Mouse (Mus musculus) forebrain, embryonic 14.5 days (tissue): ENCODE data around the gene Fam57b. TPM values are rescaled to one million over a fixed set of nuclear protein-coding genes. Genes with fewer than 3 reads are reported as not detected.
A peak's percentile ranks its signal among the peaks of the same experiment; 100 is the strongest.

Experiments used
- ATAC-seq: fragments of 200-750 bp; cut with Nextera tagmentation; 2 replicates; pipeline ENCODE4 v1.8.0; 2017; ENCODE audit warnings: mild to moderate bottlenecking, moderate library complexity
- DNase-seq: peaks from one replicate; pipeline ENCODE4 v3.0.0-alpha.2; 2015; ENCODE audit warnings: low spot score
- H3K27ac ChIP-seq: fragments of 300-500 bp; sonication (generic); 2 replicates; pipeline ENCODE4 v1.5.1; 2014; ENCODE audit warnings: low read depth, mild to moderate bottlenecking, control low read depth, low read length, moderate library complexity
- H3K27me3 ChIP-seq: fragments of 300-500 bp; sonication (generic); replicated peaks from 2 replicates; pipeline ENCODE4 v1.6.1; 2014; ENCODE audit warnings: low read length, control low read depth, mixed read lengths; ENCODE audit not compliant: control insufficient read depth, insufficient read depth
- H3K36me3 ChIP-seq: fragments of 300-500 bp; sonication (generic); 2 replicates; pipeline ENCODE4 v1.6.1; 2014; ENCODE audit warnings: low read length, control low read depth; ENCODE audit not compliant: control insufficient read depth, insufficient read depth
- H3K4me1 ChIP-seq: fragments of 300-500 bp; sonication (generic); 2 replicates; pipeline ENCODE4 v1.6.1; 2014; ENCODE audit warnings: antibody characterized with exemption, low read length, control low read depth; ENCODE audit not compliant: control insufficient read depth, insufficient read depth
- H3K4me2 ChIP-seq: fragments of 300-500 bp; sonication (generic); 2 replicates; pipeline ENCODE4 v1.6.1; 2014; ENCODE audit warnings: mild to moderate bottlenecking, control low read depth, low read length
- H3K4me3 ChIP-seq: fragments of 300-500 bp; sonication (generic); 2 replicates; pipeline ENCODE4 v1.5.1; 2014; ENCODE audit warnings: low read depth, low read length, control low read depth
- H3K9ac ChIP-seq: fragments of 300-500 bp; sonication (generic); 2 replicates; pipeline ENCODE4 v1.6.1; 2014; ENCODE audit warnings: mild to moderate bottlenecking, low read length, control low read depth, moderate library complexity
- H3K9me3 ChIP-seq: fragments of 300-500 bp; sonication (generic); replicated peaks from 2 replicates; pipeline ENCODE4 v1.6.1; 2016; ENCODE audit warnings: low read length, control low read depth, mixed read lengths; ENCODE audit not compliant: control insufficient read depth
- WGBS: fragments of 180-500 bp; shearing (Covaris S2); extraction: QIAGEN DNeasy Blood & Tissue Kit; methylation state at CpG from one replicate; pipeline ENCODE4 v1.1.7; 2014; 5-methylcytosine and 5-hydroxymethylcytosine counted together
- polyA plus RNA-seq: library from polyadenylated mRNA; unstranded; fragments of >200 nt; fragmentation: Nextera tagmentation; extraction: Ambion mirVana; gene quantifications from 2 replicates; pipeline ENCODE4 v1.2.1, GENCODE M21; 2014

The Fam57b gene
- polyA plus RNA-seq, 1 experiment from 2014 or later = 31.3 TPM

DNA sequence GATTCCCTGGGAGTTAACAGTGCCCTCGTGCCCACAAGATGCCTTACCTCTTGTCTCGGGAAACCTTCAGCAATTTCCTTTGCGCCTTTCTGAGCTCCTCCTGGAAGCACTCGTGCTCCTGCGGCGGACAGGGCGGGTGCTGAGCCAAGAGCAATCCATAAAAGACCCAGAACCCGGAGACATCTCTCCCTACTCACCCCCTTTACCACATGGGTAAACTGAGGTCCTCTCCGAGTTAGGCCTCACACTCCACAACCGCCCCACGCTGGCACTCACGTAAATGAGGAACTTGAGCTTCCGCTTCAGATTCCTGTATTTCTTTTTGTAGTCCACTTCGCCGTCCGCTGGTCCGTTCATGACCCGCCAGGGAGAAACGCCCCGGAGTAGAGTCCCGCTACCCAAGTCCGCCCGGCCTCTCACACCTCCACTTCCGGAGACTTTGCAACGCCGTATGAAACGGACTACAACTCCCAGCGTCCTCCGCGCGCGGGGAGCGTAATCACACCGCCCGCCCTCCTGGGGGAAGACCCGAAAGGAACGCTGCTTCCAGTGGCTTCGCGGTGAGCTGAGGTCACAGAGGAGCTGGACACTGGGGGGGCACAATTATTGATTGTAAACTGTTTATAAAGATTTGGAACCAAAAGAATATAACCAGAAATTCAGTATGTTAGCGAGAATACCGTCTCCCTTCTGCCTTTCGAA is 64.1 kb downstream of the Fam57b start, which contains the start of gene Hirip3:
Gene Hirip3 (plus strand): TSS at position 544 of the 702 bp plus-strand sequence.
- peak within 1 kb of the TSS; percentile 82 for H3K4me2 ChIP-seq
- peaks cover 57% of the 10 kb centered on the region for H3K36me3 ChIP-seq
- H3K9ac ChIP-seq = peak within 1 kb of the TSS; percentile 72
- H3K9me3 ChIP-seq = no peaks in the 10 kb centered on the region
- DNase-seq = peak; percentile 97
- 3% methylated on average over 42 of the region's 42 CpGs for WGBS
- H3K4me3 ChIP-seq = peak within 1 kb of the TSS; percentile 59
- peaks cover 15% of the 10 kb centered on the region for H3K4me1 ChIP-seq
- peak; percentile 94 for ATAC-seq
- no peaks in the 10 kb centered on the region for H3K27me3 ChIP-seq
- peak within 1 kb of the TSS; percentile 74 for H3K27ac ChIP-seq

DNA sequence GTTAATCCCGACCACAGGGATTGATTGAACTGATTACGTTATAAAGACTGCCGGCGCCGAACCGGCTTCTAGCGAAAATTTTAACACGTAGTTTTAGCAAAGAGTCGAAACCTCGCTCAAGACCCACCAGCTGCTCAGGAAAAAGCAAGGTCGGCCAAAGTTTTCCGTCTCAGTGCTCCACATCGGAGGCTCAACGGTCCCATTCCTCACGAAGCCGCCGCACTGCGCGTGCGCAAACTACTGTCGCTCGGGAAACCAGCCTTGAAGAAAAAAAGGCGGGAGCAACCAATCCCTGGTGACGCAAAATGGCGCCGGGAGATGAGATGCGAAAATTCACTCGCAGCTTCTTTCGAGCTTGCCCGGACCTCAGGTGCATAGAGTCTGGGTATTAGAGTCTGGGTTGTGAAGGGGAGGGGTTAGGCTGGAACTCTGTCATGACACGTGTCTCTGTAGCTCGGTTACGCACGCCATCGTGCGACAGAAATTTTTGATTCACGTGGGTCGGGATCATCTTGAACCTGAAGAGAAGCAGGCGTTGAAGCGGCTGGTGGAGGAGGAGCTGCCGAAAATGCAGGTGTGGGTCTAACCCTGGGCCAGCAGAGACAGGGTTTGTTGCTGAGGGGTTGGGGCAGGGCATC is 64.8 kb downstream of the Fam57b start, which contains the start of gene Ino80e:
Gene Ino80e (minus strand): TSS at position 231 of the 638 bp plus-strand sequence.
- Histone ChIP-seq H3K4me2 (peak within 1 kb of the TSS; percentile 82), H3K27me3 (no peaks in the 10 kb centered on the region), H3K27ac (peak within 1 kb of the TSS; percentile 74), H3K36me3 (peaks cover 57% of the 10 kb centered on the region), H3K4me3 (peak within 1 kb of the TSS; percentile 59), H3K4me1 (peaks cover 15% of the 10 kb centered on the region), H3K9me3 (no peaks in the 10 kb centered on the region), H3K9ac (peak within 1 kb of the TSS; percentile 72)
- WGBS = under 1% methylated on average over 41 of the region's 41 CpGs
- peak; percentile 76 for ATAC-seq
- DNase-seq = peak; percentile 99

DNA sequence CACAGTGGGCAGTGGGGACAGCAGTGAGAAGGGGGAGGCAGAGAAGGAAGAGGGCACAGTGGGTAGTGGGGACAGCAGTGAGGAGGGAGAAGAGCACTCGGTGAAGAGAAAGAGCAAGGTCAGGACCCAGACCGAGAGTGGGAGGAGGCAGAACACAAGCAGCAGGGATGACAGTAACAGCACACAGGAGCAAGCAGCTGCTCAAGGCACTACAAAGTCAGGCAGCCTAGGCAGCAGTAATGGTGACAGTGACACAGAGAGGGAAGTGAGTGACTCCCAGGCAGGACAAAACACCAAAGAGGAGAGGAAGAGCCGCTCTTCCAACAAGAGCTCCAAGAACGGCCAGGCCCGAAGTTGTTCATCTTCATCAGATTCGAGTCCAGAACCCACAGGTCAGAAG is 66.3 kb downstream of the Fam57b start:
- no peak for ATAC-seq
- H3K27ac ChIP-seq = no peak overlapping the region
- 78% methylated on average over 6 of the region's 6 CpGs for WGBS
- no peaks in the 10 kb centered on the region for H3K27me3 ChIP-seq
- peak overlapping the region; percentile 82 for H3K4me2 ChIP-seq
- DNase-seq = no peak
- peaks cover 60% of the 10 kb centered on the region for H3K36me3 ChIP-seq
- H3K4me1 ChIP-seq = peaks cover 15% of the 10 kb centered on the region
- H3K9me3 ChIP-seq = no peaks in the 10 kb centered on the region
- H3K4me3 ChIP-seq = peak overlapping the region; percentile 59
- H3K9ac ChIP-seq = peak overlapping the region; percentile 72

DNA sequence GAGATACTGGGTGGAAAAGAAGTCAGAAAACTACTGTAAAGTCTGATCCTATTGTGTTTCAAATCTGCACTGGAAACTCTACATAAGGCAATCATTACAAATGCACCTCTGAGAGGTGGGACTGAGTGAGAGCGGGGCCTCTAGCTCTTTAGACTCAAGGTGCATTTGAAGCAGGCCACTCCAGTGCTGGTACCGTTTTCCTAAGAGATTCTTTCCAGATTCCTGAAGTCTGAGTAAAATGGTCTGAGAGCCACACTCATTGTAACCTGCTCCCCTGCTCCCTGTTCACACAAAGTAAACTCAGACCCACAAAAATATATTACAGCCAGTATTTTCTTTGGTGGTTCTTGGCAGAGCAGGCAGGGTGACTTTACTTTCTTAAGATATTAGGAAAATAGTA is 70.1 kb downstream of the Fam57b start:
- Histone ChIP-seq H3K4me3 (no peak overlapping the region), H3K27ac (no peak overlapping the region), H3K9ac (no peak overlapping the region), H3K36me3 (peaks cover 88% of the 10 kb centered on the region), H3K4me1 (peaks cover 11% of the 10 kb centered on the region; the same call in 1 of the 2 replicates), H3K9me3 (no peaks in the 10 kb centered on the region), H3K27me3 (no peaks in the 10 kb centered on the region), H3K4me2 (no peak overlapping the region)
- no peak for ATAC-seq
- DNase-seq = no peak
- WGBS = 82% methylated on average over 2 of the region's 2 CpGs

DNA sequence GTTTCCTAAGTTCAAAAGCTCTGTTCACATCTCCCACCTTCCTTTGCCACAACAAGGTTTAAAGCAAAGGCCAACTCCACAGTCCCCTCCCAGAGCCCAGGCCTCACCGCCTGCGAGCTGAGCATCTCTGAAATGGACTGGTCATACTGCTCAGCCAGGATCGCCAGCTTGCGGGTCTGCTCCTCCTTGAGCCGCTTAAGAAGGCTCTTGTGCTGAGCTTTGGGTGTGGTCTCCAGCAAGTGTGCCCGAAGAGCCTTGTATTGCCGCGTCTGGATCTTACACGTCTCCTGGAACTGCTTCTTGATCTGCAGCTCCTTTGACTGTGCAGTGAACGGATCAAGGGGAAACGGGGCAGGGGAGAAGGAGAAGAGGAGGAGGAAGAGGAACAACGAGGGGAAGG is 70.5 kb downstream of the Fam57b start:
- H3K4me1 ChIP-seq = peaks cover 7% of the 10 kb centered on the region; the same call in 1 of the 2 replicates
- H3K9me3 ChIP-seq = no peaks in the 10 kb centered on the region
- no peak overlapping the region for H3K4me3 ChIP-seq
- peaks cover 93% of the 10 kb centered on the region for H3K36me3 ChIP-seq
- no peak for ATAC-seq
- no peak for DNase-seq
- H3K4me2 ChIP-seq = no peak overlapping the region
- no peaks in the 10 kb centered on the region for H3K27me3 ChIP-seq
- no peak overlapping the region for H3K9ac ChIP-seq
- 86% methylated on average over 12 of the region's 12 CpGs for WGBS
- no peak overlapping the region for H3K27ac ChIP-seq

DNA sequence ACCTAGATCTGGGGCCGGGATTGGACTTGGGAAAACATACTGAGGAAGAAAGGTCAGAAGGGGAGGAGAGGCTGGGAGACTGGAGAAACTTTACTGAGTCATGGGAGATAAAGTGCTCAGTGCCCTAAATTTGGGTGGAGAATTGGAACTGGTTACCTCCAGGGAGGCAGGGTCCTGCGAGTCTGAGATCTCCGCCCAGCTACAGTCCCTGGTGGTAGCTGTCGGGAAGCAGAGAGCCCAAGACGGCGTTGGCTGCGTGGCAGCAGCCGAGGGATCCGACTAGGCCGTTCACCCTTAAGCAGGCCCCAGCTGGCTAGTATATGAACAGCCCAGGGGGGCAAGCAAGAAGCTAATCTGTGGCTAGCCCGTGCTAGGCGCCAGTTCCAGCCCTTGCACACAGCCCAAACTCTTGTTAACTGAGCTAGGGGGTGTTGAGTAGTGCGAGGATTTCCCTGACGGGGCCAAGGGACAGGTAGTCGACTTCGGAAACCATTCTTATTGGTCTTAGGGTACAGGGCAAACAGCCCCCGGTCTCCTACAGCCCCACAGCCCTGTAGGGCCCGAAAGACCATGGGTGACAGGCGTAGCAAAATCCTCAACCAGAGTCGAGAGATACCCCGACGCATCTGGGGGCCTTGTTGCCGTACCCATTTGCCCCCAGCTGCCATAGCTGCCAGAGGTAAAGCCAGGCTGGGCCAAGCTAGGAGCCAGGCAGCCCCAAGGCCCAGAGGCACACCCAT is 72.5 kb downstream of the Fam57b start:
- Histone ChIP-seq H3K27me3 (no peaks in the 10 kb centered on the region), H3K9me3 (no peaks in the 10 kb centered on the region), H3K9ac (no peak overlapping the region), H3K36me3 (peaks cover 100% of the 10 kb centered on the region), H3K4me3 (no peak overlapping the region), H3K4me1 (no peaks in the 10 kb centered on the region), H3K4me2 (no peak overlapping the region), H3K27ac (no peak overlapping the region)
- WGBS = 91% methylated on average over 23 of the region's 23 CpGs
- DNase-seq = no peak
- ATAC-seq = no peak

DNA sequence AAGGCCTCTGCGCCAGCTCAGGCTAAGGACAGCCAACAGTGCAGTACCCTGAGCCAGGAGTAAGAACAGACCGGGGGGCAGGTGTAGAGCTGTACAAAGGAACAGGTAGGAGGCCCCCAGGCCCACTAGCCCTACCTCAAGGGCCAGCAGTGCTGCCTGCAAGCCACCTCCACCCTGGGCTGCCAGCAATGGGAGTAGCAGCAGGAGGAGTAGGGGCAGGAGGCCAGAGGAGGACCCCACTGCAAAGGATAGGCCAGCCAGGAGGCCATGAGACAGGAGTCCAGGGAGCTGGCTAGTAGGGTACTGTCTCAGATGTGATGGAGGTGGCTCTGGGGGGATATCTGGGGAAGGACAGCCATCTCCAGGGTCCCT is 73.0 kb downstream of the Fam57b start:
- H3K4me1 ChIP-seq = no peaks in the 10 kb centered on the region
- H3K4me3 ChIP-seq = no peak overlapping the region
- no peak overlapping the region for H3K4me2 ChIP-seq
- no peak overlapping the region for H3K9ac ChIP-seq
- ATAC-seq (no peak), DNase-seq (no peak)
- 95% methylated on average over 2 of the region's 2 CpGs for WGBS
- H3K27me3 ChIP-seq = no peaks in the 10 kb centered on the region
- no peak overlapping the region for H3K27ac ChIP-seq
- peaks cover 100% of the 10 kb centered on the region for H3K36me3 ChIP-seq
- H3K9me3 ChIP-seq = no peaks in the 10 kb centered on the region

DNA sequence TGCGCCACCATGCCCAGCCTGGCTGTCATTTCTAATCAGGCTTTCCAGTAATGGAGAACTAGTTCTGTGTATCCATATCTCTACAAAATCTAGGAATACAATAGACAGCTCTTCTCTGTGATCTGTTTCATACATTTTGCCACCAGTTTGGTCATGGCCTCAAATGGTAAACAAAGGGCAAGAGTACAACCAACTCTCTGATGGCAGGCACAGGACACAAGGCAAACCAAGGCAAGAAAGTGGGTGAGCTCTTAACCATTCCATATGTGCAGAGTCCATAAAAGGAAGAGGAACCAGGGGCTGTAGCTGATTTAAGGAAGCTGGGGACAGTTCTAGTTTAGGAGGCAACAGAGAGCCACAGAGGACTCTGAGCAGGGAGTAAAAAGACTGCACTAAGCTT is 79.8 kb downstream of the Fam57b start:
- H3K9ac ChIP-seq = no peak overlapping the region
- H3K27ac ChIP-seq = no peak overlapping the region
- H3K4me1 ChIP-seq = peaks cover 11% of the 10 kb centered on the region
- H3K4me2 ChIP-seq = no peak overlapping the region
- H3K9me3 ChIP-seq = no peaks in the 10 kb centered on the region
- WGBS = 100% methylated on average over 1 of the region's 1 CpGs
- no peak overlapping the region for H3K4me3 ChIP-seq
- ATAC-seq (no peak), DNase-seq (no peak)
- H3K36me3 ChIP-seq = peaks cover 82% of the 10 kb centered on the region
- no peaks in the 10 kb centered on the region for H3K27me3 ChIP-seq
